Mouse (Mus musculus): ENCODE results near the gene Dcst1. TPM values are rescaled to one million over a fixed set of nuclear protein-coding genes. Genes with fewer than 3 reads are reported as not detected.

Dcst1 gene
- polyA plus RNA-seq, 1 experiment from 2014 or later, result 0.12 TPM

- 50% methylated on average over 10 of the region's 10 CpGs for WGBS (ENCODE audit: insufficient replicate concordance)
- Histone ChIP-seq H3K4me1 (ENCODE audit: control insufficient read depth, low read depth, low read length) (peaks cover 6% of the 10 kb centered on the region), H3K36me3 (ENCODE audit: control insufficient read depth, insufficient read depth) (no peaks in the 10 kb centered on the region), H3K4me2 (ENCODE audit: low read depth, low read length) (no peak overlapping the region), H3K27ac (ENCODE audit: low read length) (no peak overlapping the region), H3K9ac (ENCODE audit: low read depth, low read length) (no peak overlapping the region), H3K4me3 (ENCODE audit: low read depth, low read length) (no peak overlapping the region), H3K9me3 (replicated peaks; ENCODE audit: control insufficient read depth, low read length) (no peaks in the 10 kb centered on the region), H3K27me3 (ENCODE audit: control insufficient read depth, insufficient read depth, low read depth, low read length) (peaks cover 35% of the 10 kb centered on the region)
- ATAC-seq (ENCODE audit: low read depth), result no peak
These were observed 18.1 kb downstream of the Dcst1 start for GRCm38 (mm10) chr3:89346815-89347540.

DNA sequence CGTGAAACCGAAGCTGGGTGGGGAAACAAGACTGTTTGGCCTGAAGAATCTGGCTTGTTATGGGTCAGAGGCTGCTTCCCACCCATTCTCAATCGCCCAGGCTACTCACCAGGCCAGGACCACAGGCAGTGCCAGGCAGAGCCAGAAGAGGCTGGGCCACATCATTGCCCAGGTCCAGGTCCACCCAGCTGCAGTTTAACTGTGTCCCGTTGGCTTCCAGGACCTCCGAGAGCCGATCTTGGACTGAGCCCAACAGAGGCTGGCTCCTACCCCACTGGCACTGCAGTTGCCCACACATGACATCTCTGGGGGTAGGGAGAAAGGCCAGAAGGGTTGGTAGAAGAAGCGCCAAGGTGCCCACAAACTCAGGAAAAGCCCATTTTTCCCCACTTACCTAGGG is 21.8 kb downstream of the Dcst1 start:
- Histone ChIP-seq H3K4me3 (ENCODE audit: low read depth, low read length) (no peak overlapping the region), H3K27ac (ENCODE audit: low read length) (no peak overlapping the region), H3K9me3 (replicated peaks; ENCODE audit: control insufficient read depth, low read length) (no peaks in the 10 kb centered on the region), H3K4me2 (ENCODE audit: low read depth, low read length) (no peak overlapping the region), H3K4me1 (ENCODE audit: control insufficient read depth, low read depth, low read length) (peaks cover under 1% of the 10 kb centered on the region), H3K27me3 (ENCODE audit: control insufficient read depth, insufficient read depth, low read depth, low read length) (peaks cover 6% of the 10 kb centered on the region), H3K9ac (ENCODE audit: low read depth, low read length) (no peak overlapping the region), H3K36me3 (ENCODE audit: control insufficient read depth, insufficient read depth) (no peaks in the 10 kb centered on the region)
- WGBS (ENCODE audit: insufficient replicate concordance), result 69% methylated on average over 7 of the region's 7 CpGs
- ATAC-seq (ENCODE audit: low read depth), result no peak

DNA sequence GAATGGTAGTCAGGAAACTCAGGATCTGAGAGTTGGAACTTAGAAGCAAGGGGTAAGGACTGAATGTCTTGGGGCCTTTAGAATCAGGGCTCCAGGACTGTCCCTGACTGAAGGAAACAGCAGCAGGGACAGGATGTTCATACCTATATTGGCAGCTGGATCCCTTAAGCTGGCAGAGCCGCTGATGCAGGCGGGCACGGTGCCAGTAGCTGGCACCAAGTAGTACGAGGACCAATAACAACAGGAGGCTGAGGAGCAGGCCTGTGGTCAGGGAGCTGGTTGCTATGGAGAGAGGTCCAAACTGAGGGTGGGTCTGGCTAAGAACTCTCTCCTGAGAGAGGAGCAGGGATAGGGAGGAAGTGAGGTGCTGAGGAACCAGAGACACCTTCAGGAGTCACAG is 23.3 kb downstream of the Dcst1 start:
- Histone ChIP-seq H3K4me1 (ENCODE audit: control insufficient read depth, low read depth, low read length) (peaks cover 8% of the 10 kb centered on the region; the same call in 1 of the 2 replicates), H3K36me3 (ENCODE audit: control insufficient read depth, insufficient read depth) (no peaks in the 10 kb centered on the region), H3K27me3 (ENCODE audit: control insufficient read depth, insufficient read depth, low read depth, low read length) (peaks cover 9% of the 10 kb centered on the region), H3K4me3 (ENCODE audit: low read depth, low read length) (no peak overlapping the region), H3K27ac (ENCODE audit: low read length) (no peak overlapping the region), H3K9ac (ENCODE audit: low read depth, low read length) (no peak overlapping the region), H3K4me2 (ENCODE audit: low read depth, low read length) (no peak overlapping the region), H3K9me3 (replicated peaks; ENCODE audit: control insufficient read depth, low read length) (no peaks in the 10 kb centered on the region)
- ATAC-seq (ENCODE audit: low read depth), result no peak
- 76% methylated on average over 4 of the region's 4 CpGs for WGBS (ENCODE audit: insufficient replicate concordance)

GRCm38 (mm10) chr3:89340465-89340864 is 24.6 kb downstream of the Dcst1 start:
- H3K36me3 ChIP-seq (ENCODE audit: control insufficient read depth, insufficient read depth), result no peaks in the 10 kb centered on the region
- ATAC-seq (ENCODE audit: low read depth), result no peak
- no peak overlapping the region for H3K27ac ChIP-seq (ENCODE audit: low read length)
- H3K27me3 ChIP-seq (ENCODE audit: control insufficient read depth, insufficient read depth, low read depth, low read length), result peaks cover 12% of the 10 kb centered on the region
- H3K4me2 ChIP-seq (ENCODE audit: low read depth, low read length), result peak overlapping the region; percentile 38; the same call in 1 of the 2 replicates
- peaks cover 8% of the 10 kb centered on the region; the same call in 1 of the 2 replicates for H3K4me1 ChIP-seq (ENCODE audit: control insufficient read depth, low read depth, low read length)
- no peaks in the 10 kb centered on the region for H3K9me3 ChIP-seq (replicated peaks; ENCODE audit: control insufficient read depth, low read length)
- 8% methylated on average over 11 of the region's 11 CpGs for WGBS (ENCODE audit: insufficient replicate concordance)
- H3K4me3 ChIP-seq (ENCODE audit: low read depth, low read length), result peak overlapping the region; percentile 32; the same call in 1 of the 2 replicates
- no peak overlapping the region for H3K9ac ChIP-seq (ENCODE audit: low read depth, low read length)

- no peak overlapping the region for H3K4me3 ChIP-seq (ENCODE audit: low read depth, low read length)
- H3K9me3 ChIP-seq (replicated peaks; ENCODE audit: control insufficient read depth, low read length), result no peaks in the 10 kb centered on the region
- no peak overlapping the region for H3K4me2 ChIP-seq (ENCODE audit: low read depth, low read length)
- H3K4me1 ChIP-seq (ENCODE audit: control insufficient read depth, low read depth, low read length), result peaks cover 8% of the 10 kb centered on the region; the same call in 1 of the 2 replicates
- H3K27me3 ChIP-seq (ENCODE audit: control insufficient read depth, insufficient read depth, low read depth, low read length), result peaks cover 12% of the 10 kb centered on the region
- ATAC-seq (ENCODE audit: low read depth), result no peak
- no peak overlapping the region for H3K27ac ChIP-seq (ENCODE audit: low read length)
- no peak overlapping the region for H3K9ac ChIP-seq (ENCODE audit: low read depth, low read length)
- 25% methylated on average over 8 of the region's 8 CpGs for WGBS (ENCODE audit: insufficient replicate concordance)
- H3K36me3 ChIP-seq (ENCODE audit: control insufficient read depth, insufficient read depth), result no peaks in the 10 kb centered on the region
These were observed 25.6 kb downstream of the Dcst1 start for GRCm38 (mm10) chr3:89339416-89339815.

DNA sequence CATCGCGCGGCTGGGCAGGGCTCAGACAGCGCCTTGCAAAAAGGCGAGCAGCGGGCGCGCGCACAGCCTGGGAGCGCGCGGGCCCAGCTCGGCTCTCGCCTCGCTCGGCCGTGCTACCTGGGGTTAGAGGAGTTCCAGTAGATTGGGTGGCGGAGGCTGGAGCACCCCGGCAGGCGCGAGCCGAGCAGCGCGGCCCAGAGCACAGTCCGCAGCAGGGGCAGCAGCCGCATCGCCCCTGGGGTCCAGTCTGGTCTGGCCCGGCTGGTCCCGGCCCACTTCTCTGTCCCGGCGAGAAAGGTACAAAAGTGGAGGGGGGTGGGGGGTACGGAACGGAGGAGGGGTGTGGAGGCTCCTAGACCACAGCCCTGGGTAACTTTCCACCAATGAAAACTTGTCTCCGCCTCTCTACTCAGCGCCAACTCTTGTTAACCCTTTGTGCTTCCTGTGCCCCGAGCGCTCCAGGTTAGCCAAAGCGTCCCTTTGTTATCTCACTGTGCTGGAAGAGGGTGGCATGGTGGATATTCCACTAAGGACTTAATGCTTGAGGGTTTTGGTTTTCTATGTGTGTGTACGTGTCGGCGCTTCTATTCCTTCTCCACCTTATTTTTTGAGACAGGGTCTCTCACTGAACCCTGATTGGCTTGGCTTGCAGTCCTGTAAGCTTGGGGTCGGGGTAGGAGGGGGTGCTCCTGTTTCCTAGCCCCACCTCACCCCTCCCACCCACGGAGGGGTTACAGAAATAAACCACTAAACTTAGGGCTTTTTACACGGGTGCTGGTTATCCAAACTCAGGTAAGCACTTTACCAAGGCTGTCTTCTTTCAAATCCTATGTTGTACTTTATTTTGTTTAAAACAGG is 27.1 kb downstream of the Dcst1 start, which contains the start of gene Efna4:
Gene Efna4, minus strand, starts transcription at position 308 of the 858 bp plus-strand sequence.
- no peak within 1 kb of the TSS for H3K27ac ChIP-seq (ENCODE audit: low read length)
- peaks cover 12% of the 10 kb centered on the region for H3K27me3 ChIP-seq (ENCODE audit: control insufficient read depth, insufficient read depth, low read depth, low read length)
- ATAC-seq (ENCODE audit: low read depth), result peak; percentile 68
- WGBS (ENCODE audit: insufficient replicate concordance), result 2% methylated on average over 44 of the region's 44 CpGs
- H3K4me3 ChIP-seq (ENCODE audit: low read depth, low read length), result peak within 1 kb of the TSS; percentile 60
- peaks cover 8% of the 10 kb centered on the region; the same call in 1 of the 2 replicates for H3K4me1 ChIP-seq (ENCODE audit: control insufficient read depth, low read depth, low read length)
- H3K9me3 ChIP-seq (replicated peaks; ENCODE audit: control insufficient read depth, low read length), result no peaks in the 10 kb centered on the region
- H3K4me2 ChIP-seq (ENCODE audit: low read depth, low read length), result peak within 1 kb of the TSS; percentile 79
- peak within 1 kb of the TSS; percentile 60 for H3K9ac ChIP-seq (ENCODE audit: low read depth, low read length)
- no peaks in the 10 kb centered on the region for H3K36me3 ChIP-seq (ENCODE audit: control insufficient read depth, insufficient read depth)

DNA sequence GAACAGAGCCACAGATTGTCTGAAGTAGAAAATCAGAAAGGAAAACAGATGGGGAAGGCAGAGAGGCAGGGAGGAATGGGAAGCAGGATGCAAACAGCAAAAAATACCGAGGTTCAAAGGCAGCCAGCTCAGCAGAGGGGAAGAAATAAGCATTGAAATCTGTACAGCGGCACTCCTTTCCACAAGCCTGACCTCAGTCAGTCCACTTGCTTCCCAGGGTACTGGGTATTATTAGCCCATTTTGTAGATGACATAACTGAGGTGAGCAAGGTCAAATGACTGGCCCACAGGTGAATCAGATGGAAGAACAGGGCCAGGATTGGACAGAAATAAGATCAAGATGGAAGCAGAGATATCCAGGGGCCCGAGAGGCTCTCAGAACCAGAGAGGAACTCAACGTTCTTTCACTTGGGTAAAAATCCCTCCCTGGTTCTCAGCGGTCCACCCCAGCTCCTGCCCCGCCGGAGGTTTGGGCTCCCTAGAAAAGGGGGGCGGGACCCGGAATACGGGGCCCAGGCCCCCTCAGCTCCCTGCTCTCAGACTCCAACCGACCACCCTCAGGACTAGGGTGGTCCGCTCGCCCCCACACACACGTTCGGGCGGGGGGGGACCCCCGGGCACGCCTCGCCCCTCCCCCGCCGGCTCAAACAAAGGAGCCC is 27.9 kb downstream of the Dcst1 start:
- H3K4me3 ChIP-seq (ENCODE audit: low read depth, low read length), result peak overlapping the region; percentile 60
- peaks cover 8% of the 10 kb centered on the region; the same call in 1 of the 2 replicates for H3K4me1 ChIP-seq (ENCODE audit: control insufficient read depth, low read depth, low read length)
- no peaks in the 10 kb centered on the region for H3K36me3 ChIP-seq (ENCODE audit: control insufficient read depth, insufficient read depth)
- H3K9ac ChIP-seq (ENCODE audit: low read depth, low read length), result peak overlapping the region; percentile 60
- H3K27me3 ChIP-seq (ENCODE audit: control insufficient read depth, insufficient read depth, low read depth, low read length), result peaks cover 12% of the 10 kb centered on the region
- WGBS (ENCODE audit: insufficient replicate concordance), result 3% methylated on average over 20 of the region's 21 CpGs
- no peak overlapping the region for H3K27ac ChIP-seq (ENCODE audit: low read length)
- H3K4me2 ChIP-seq (ENCODE audit: low read depth, low read length), result peak overlapping the region; percentile 79
- 0 out of 2 replicates have a peak, but pooled peaks have one; percentile 2 for ATAC-seq (ENCODE audit: low read depth)
- no peaks in the 10 kb centered on the region for H3K9me3 ChIP-seq (replicated peaks; ENCODE audit: control insufficient read depth, low read length)

DNA sequence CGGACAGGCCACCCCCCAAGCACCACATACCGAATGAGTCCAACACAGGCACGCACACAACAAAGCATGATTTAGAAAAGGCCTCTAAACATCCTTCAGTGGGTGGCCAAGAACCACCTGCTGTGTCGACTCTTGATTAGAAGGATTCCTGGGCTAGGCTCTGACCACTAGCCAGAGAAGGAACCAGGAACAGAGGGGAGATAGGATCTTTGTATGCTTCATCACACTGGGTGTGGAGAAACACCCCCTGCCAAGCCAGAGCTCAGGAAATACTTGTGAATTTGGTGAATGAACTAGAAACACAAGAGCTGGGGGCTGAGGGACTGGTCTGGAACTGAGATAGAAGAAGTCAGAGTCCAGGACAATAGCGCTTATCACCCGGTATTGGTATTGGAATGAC is 28.5 kb downstream of the Dcst1 start:
- no peak overlapping the region for H3K27ac ChIP-seq (ENCODE audit: low read length)
- H3K9ac ChIP-seq (ENCODE audit: low read depth, low read length), result no peak overlapping the region
- ATAC-seq (ENCODE audit: low read depth), result no peak
- H3K36me3 ChIP-seq (ENCODE audit: control insufficient read depth, insufficient read depth), result no peaks in the 10 kb centered on the region
- WGBS (ENCODE audit: insufficient replicate concordance), result 25% methylated on average over 6 of the region's 6 CpGs
- peaks cover 8% of the 10 kb centered on the region; the same call in 1 of the 2 replicates for H3K4me1 ChIP-seq (ENCODE audit: control insufficient read depth, low read depth, low read length)
- H3K4me2 ChIP-seq (ENCODE audit: low read depth, low read length), result no peak overlapping the region
- H3K9me3 ChIP-seq (replicated peaks; ENCODE audit: control insufficient read depth, low read length), result no peaks in the 10 kb centered on the region
- H3K4me3 ChIP-seq (ENCODE audit: low read depth, low read length), result no peak overlapping the region
- H3K27me3 ChIP-seq (ENCODE audit: control insufficient read depth, insufficient read depth, low read depth, low read length), result peaks cover 17% of the 10 kb centered on the region

Data from liver, embryonic 16.5 days (tissue).